Mouse (Mus musculus) kidney, adult 2 months (tissue): Measurements from ENCODE around the gene Exosc7.

Experiments
- CTCF ChIP-seq: fragments of 200-500 bp; conservative IDR thresholded peaks from 2 replicates; pipeline ENCODE4 v1.5.1; 2011; ENCODE audit warnings: low read depth, mild to moderate bottlenecking, control low read depth, low read length, moderate library complexity, mixed read lengths; ENCODE audit not compliant: insufficient read depth, insufficient read length
- POLR2A ChIP-seq: fragments of 200-500 bp; IDR thresholded peaks from one replicate; pipeline ENCODE4 v1.6.1; 2011; ENCODE audit warnings: low read depth, low read length, control low read depth

DNA sequence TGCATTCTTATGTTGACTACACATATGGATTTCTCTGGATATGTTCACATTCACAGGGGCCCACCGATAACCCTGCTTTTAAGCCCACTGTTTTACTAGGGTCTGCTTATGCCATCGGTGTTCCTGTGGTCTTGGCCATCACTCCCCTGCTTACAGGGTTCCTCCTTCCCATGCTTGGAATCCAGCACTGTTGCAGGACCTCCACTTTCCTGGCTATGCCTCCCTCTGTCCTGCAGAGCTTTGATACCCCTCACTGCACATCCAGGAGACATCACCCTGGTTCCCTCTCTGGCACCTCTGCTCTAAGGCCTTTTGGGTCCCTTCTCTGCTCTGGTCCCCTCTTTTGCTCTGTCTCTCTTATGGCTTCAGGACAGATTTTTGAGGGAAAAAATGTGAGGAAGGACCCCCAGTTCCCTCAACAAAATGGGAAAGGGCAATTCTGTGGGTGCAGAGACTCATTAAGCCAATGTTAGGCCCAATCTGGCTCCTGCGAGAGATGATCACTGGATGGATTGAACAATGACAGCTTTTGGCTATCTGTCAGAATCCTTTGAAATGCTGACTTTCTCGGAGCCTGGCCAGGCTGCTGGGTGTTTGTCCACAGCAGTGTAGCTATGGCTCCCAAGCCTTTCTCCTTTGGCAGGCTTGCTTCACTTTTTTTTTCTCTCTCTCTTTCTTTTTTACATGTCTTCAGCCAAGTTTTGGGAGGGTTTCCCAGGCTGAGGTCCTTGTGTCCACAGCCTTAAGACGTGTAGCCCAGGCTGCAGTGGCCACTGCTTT lies 37.4 kb downstream of the Exosc7 start, which contains the start of gene Clec3b:
- TF ChIP-seq CTCF (no peak), POLR2A (no peak)
